Mouse (Mus musculus): Measurements from ENCODE around the gene Tns2.

DNA sequence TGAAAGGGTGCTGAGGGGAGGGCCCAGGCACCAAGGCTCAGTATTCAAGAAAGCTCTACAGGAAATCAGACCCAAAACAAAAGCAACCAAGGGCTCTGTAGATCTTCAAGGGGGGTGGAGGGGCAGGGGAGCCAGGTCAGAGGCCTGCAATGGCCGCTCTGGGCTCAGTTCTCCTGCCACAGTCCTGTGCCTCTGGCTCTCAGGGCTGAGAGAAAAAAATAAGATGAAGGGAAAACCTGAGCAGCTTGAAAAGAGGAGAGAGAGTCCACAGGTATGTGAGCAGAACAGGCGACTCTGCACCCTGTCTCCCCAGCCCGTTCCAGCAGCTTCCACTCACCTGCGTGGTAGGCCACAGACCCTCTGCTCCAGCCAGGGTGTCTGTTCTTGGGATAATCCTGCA, 18.4 kb downstream of the Tns2 start:
- TF ChIP-seq CTCF (IDR thresholded peaks at IDR 0.05; ENCODE audit: control insufficient read depth, insufficient read depth, low read length) (no peak), POLR2A (IDR thresholded peaks at IDR 0.05; ENCODE audit: borderline replicate concordance, control insufficient read depth, low read depth, low read length) (no peak)

All from bone marrow, adult 2 months (tissue).